Mouse (Mus musculus) hindbrain, postnatal 0 days (tissue): ENCODE measurements at regions not wholly inside any gene's neighbourhood (a gene's known extent, or its start where the extent isn't known, plus 50 kb on each side); places are given as distances from the start of the nearest gene placed in this dataset.

Experiments used
- ATAC-seq: fragments of 200-750 bp; cut with Nextera tagmentation; 2 replicates; pipeline ENCODE4 v1.8.0; 2017; ENCODE audit warnings: mild to moderate bottlenecking, moderate TSS enrichment, moderate library complexity
- DNase-seq: peaks from one replicate; pipeline ENCODE4 v3.0.0-alpha.2; 2015; ENCODE audit warnings: low spot score
- H3K27ac ChIP-seq: fragments of 300-500 bp; sonication (generic); 2 replicates; pipeline ENCODE4 v1.5.1; 2014; ENCODE audit warnings: mild to moderate bottlenecking
- H3K27me3 ChIP-seq: fragments of 300-500 bp; sonication (generic); 2 replicates; pipeline ENCODE4 v1.6.1; 2014; ENCODE audit warnings: low read length, mixed read lengths; ENCODE audit not compliant: insufficient read depth
- H3K36me3 ChIP-seq: fragments of 300-500 bp; sonication (generic); 2 replicates; pipeline ENCODE4 v1.6.1; 2014; ENCODE audit warnings: low read length, mixed read lengths; ENCODE audit not compliant: insufficient read depth
- H3K4me1 ChIP-seq: fragments of 300-500 bp; sonication (generic); 2 replicates; pipeline ENCODE4 v1.6.1; 2014; ENCODE audit warnings: antibody characterized with exemption, low read length, mixed read lengths; ENCODE audit not compliant: insufficient read depth
- H3K4me2 ChIP-seq: fragments of 300-500 bp; sonication (generic); 2 replicates; pipeline ENCODE4 v1.6.1; 2014; ENCODE audit warnings: low read depth, mild to moderate bottlenecking, low read length, moderate library complexity, mixed read lengths
- H3K4me3 ChIP-seq: fragments of 300-500 bp; sonication (generic); 2 replicates; pipeline ENCODE4 v1.5.1; 2014; ENCODE audit warnings: low read length
- H3K9ac ChIP-seq: fragments of 300-500 bp; sonication (generic); replicated peaks from 2 replicates; pipeline ENCODE4 v1.6.1; 2014; ENCODE audit warnings: mild to moderate bottlenecking, low read length, moderate library complexity, mixed read lengths
- H3K9me3 ChIP-seq: fragments of 300-500 bp; sonication (generic); 2 replicates; pipeline ENCODE4 v1.6.1; 2016; ENCODE audit warnings: low read length, mixed read lengths
- CTCF ChIP-seq: IDR thresholded peaks from 2 replicates; pipeline ENCODE4 v1.5.1; 2016; ENCODE audit warnings: antibody characterized with exemption, control low read depth, low read depth
- WGBS: fragments of 180-500 bp; shearing (Covaris S2); extraction: QIAGEN DNeasy Blood & Tissue Kit; methylation state at CpG from one replicate; pipeline ENCODE4 v1.1.7; 2014; 5-methylcytosine and 5-hydroxymethylcytosine counted together

GRCm38 (mm10) chr1:88807901-88808300 lies 105.9 kb upstream of the Arl4c start:
- Histone ChIP-seq H3K27ac (no peak overlapping the region), H3K4me3 (no peak overlapping the region), H3K4me2 (no peak overlapping the region), H3K27me3 (no peaks in the 10 kb centered on the region), H3K36me3 (no peaks in the 10 kb centered on the region), H3K4me1 (peaks cover 1% of the 10 kb centered on the region; the same call in 1 of the 2 replicates), H3K9me3 (no peaks in the 10 kb centered on the region), H3K9ac (no peak overlapping the region)
- ATAC-seq (no peak), DNase-seq (no peak)
- 92% methylated on average over 6 of the region's 6 CpGs for WGBS
- TF ChIP-seq CTCF, result no peak

- Histone ChIP-seq H3K9me3 (no peaks in the 10 kb centered on the region), H3K4me2 (no peak overlapping the region), H3K4me1 (peaks cover 7% of the 10 kb centered on the region; the same call in 1 of the 2 replicates), H3K27ac (no peak overlapping the region), H3K9ac (no peak overlapping the region), H3K36me3 (no peaks in the 10 kb centered on the region), H3K27me3 (no peaks in the 10 kb centered on the region), H3K4me3 (no peak overlapping the region)
- no peak for ATAC-seq
- no peak for DNase-seq
- no peak for TF ChIP-seq CTCF
- 40% methylated on average over 3 of the region's 3 CpGs for WGBS
Measured at GRCm38 (mm10) chr1:88808508-88808907, 106.5 kb upstream of the Arl4c start.

- Histone ChIP-seq H3K27me3 (no peaks in the 10 kb centered on the region), H3K36me3 (no peaks in the 10 kb centered on the region), H3K4me2 (no peak overlapping the region), H3K9me3 (no peaks in the 10 kb centered on the region), H3K4me1 (peaks cover 7% of the 10 kb centered on the region; the same call in 1 of the 2 replicates), H3K27ac (no peak overlapping the region), H3K9ac (no peak overlapping the region), H3K4me3 (no peak overlapping the region)
- DNase-seq (no peak), ATAC-seq (no peak)
- 56% methylated on average over 2 of the region's 2 CpGs for WGBS
- no peak for TF ChIP-seq CTCF
Measured at GRCm38 (mm10) chr1:88809756-88810155, 107.7 kb upstream of the Arl4c start.

- no peaks in the 10 kb centered on the region for H3K36me3 ChIP-seq
- H3K27ac ChIP-seq, result no peak overlapping the region
- no peaks in the 10 kb centered on the region for H3K27me3 ChIP-seq
- no peak overlapping the region for H3K4me2 ChIP-seq
- peaks cover 7% of the 10 kb centered on the region; the same call in 1 of the 2 replicates for H3K4me1 ChIP-seq
- H3K9ac ChIP-seq, result no peak overlapping the region
- ATAC-seq (peak; percentile 35; the same call in 1 of the 2 replicates), DNase-seq (peak; percentile 31)
- H3K4me3 ChIP-seq, result no peak overlapping the region
- H3K9me3 ChIP-seq, result no peaks in the 10 kb centered on the region
- no peak for TF ChIP-seq CTCF
- WGBS, result 40% methylated on average over 7 of the region's 7 CpGs
Measured at GRCm38 (mm10) chr1:88813200-88813599, 111.2 kb upstream of the Arl4c start.

- WGBS, result 81% methylated on average over 9 of the region's 9 CpGs
- H3K4me3 ChIP-seq, result no peak overlapping the region
- ATAC-seq (no peak), DNase-seq (no peak)
- no peaks in the 10 kb centered on the region for H3K36me3 ChIP-seq
- no peak overlapping the region for H3K27ac ChIP-seq
- H3K4me1 ChIP-seq, result peaks cover 7% of the 10 kb centered on the region; the same call in 1 of the 2 replicates
- H3K9ac ChIP-seq, result no peak overlapping the region
- no peaks in the 10 kb centered on the region for H3K9me3 ChIP-seq
- no peak overlapping the region for H3K4me2 ChIP-seq
- no peaks in the 10 kb centered on the region for H3K27me3 ChIP-seq
- TF ChIP-seq CTCF, result no peak
Measured at GRCm38 (mm10) chr1:88816376-88816945, 114.4 kb upstream of the Arl4c start.

GRCm38 (mm10) chr1:88825215-88825614 lies 123.2 kb upstream of the Arl4c start:
- H3K4me1 ChIP-seq, result no peaks in the 10 kb centered on the region
- TF ChIP-seq CTCF, result no peak
- no peak for ATAC-seq
- no peak overlapping the region for H3K4me3 ChIP-seq
- H3K4me2 ChIP-seq, result no peak overlapping the region
- no peaks in the 10 kb centered on the region for H3K27me3 ChIP-seq
- H3K9ac ChIP-seq, result no peak overlapping the region
- H3K27ac ChIP-seq, result no peak overlapping the region
- no peaks in the 10 kb centered on the region for H3K9me3 ChIP-seq
- 85% methylated on average over 4 of the region's 4 CpGs for WGBS
- no peaks in the 10 kb centered on the region for H3K36me3 ChIP-seq
- DNase-seq, result no peak

GRCm38 (mm10) chr1:88838661-88839274 lies 136.7 kb upstream of the Arl4c start:
- Histone ChIP-seq H3K4me3 (no peak overlapping the region), H3K4me1 (peaks cover 13% of the 10 kb centered on the region), H3K36me3 (no peaks in the 10 kb centered on the region), H3K9me3 (no peaks in the 10 kb centered on the region), H3K4me2 (no peak overlapping the region), H3K27me3 (no peaks in the 10 kb centered on the region), H3K27ac (no peak overlapping the region), H3K9ac (no peak overlapping the region)
- peak; percentile 28 for DNase-seq
- ATAC-seq, result peak; percentile 59; the same call in 1 of the 2 replicates
- WGBS, result 20% methylated on average over 11 of the region's 11 CpGs
- TF ChIP-seq CTCF, result no peak
